Mouse (Mus musculus): ENCODE results near the gene Arl6. TPM values are rescaled to one million over a fixed set of nuclear protein-coding genes. Genes with fewer than 3 reads are reported as not detected.

Arl6 gene
- 0.59 and 1.1 TPM in 2 replicates for polyA plus RNA-seq (2012; ENCODE audit: low replicate concordance)

GRCm38 (mm10) chr16:59639102-59639691, at the start of gene Arl6:
Gene Arl6, minus strand, starts transcription at chr16:59639391.

GRCm38 (mm10) chr16:59600311-59601251, 38.6 kb downstream of the Arl6 start, which contains the start of gene Crybg3:
Gene Crybg3, minus strand, starts transcription at chr16:59600979.

Other genes with a start within 250 kb of the Arl6 start
- gene Gabrr3, start 232.1 kb downstream of the Arl6 start, polyA plus RNA-seq (2012; ENCODE audit: low replicate concordance) = 0.09 TPM in 1 of 2 replicates, not detected in the other
- 2.1 and 3.5 TPM in 2 replicates for gene Riox2, start 167.6 kb downstream of the Arl6 start, polyA plus RNA-seq (2012; ENCODE audit: low replicate concordance)
- 0.10 and 0.17 TPM in 2 replicates for gene Crybg3, start 38.4 kb downstream of the Arl6 start, polyA plus RNA-seq (2012; ENCODE audit: low replicate concordance)

Measured in leukemia stem cell, adult 10-12 weeks (primary cell).